Mouse (Mus musculus): ENCODE measurements around the gene Ccdc27.

- TF ChIP-seq CTCF (IDR thresholded peaks at IDR 0.05; ENCODE audit: borderline replicate concordance, control insufficient read depth, extremely low read depth, insufficient read depth, low read length, poor library complexity) (no peak), POLR2A (IDR thresholded peaks at IDR 0.05; ENCODE audit: control insufficient read depth, extremely low read depth, insufficient read depth, low read length, poor library complexity) (no peak)
Observed at GRCm38 (mm10) chr4:154071521-154071920, 29.0 kb upstream of the Ccdc27 start.

Measured in thymus, adult 2 months (tissue).